ENCODE assay signal across 17 mouse cellular contexts in the genomic region with DNA sequence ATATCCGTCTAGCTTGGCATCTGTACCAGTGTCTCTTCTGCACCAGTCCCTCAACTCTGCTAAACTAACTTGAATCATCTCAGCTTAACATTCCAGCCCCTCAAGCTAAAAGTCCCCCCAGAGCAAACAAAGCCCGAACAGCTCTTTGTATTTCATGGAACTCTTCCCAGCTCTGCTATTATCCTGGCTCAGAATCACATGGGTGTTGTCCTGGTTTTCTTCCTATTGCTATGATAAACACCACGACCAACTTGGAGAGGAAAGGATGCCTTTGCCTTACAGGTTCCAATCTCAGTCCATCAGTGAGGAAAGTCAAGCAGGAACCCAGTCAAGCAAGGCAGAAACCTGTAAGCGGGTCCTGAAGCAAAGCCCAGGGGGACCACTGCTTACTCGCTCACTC. TPM values are rescaled to one million over a fixed set of nuclear protein-coding genes. Genes with fewer than 3 reads are reported as not detected.
DNase-seq lines count a peak whose midpoint lies in the region; ATAC-seq and TF ChIP-seq lines count a peak whose summit lies in the region.
"Had no signal": no experiment of that assay in that cellular context is flagged by ENCODE, and none has a peak within 500 bp of the region (broad histone marks: within the 10 kb centered on the region; RNA-seq: fewer than 3 reads in every experiment).

No protein-coding gene starts in this region.

- peak overlapping the region; percentile 56; the same call in 1 of the 2 replicates for H3K27ac ChIP-seq in layer of hippocampus, adult 2 months
- no peak overlapping the region for H3K27ac ChIP-seq in heart, postnatal 0 days (ENCODE audit: low read depth)
- H3K27ac ChIP-seq: liver, embryonic 13.5 days; neural tube, embryonic 12.5 days had no signal

- TF ChIP-seq CTCF in layer of hippocampus, adult 2 months (conservative IDR thresholded peaks at IDR 0.05), result no peak
- no peak for TF ChIP-seq CTCF in brain, embryonic 14.5 days (IDR thresholded peaks at IDR 0.05; ENCODE audit: borderline replicate concordance, extremely low read depth, insufficient read depth, insufficient read length)
- TF ChIP-seq CTCF in heart, postnatal 0 days (IDR thresholded peaks at IDR 0.05; ENCODE audit: low read depth), result no peak

- H3K27me3 ChIP-seq in heart, postnatal 0 days (ENCODE audit: control insufficient read depth, insufficient read depth, low read length), result no peaks in the 10 kb centered on the region
- H3K27me3 ChIP-seq: neural tube, embryonic 12.5 days had no signal

- no peak overlapping the region for H3K4me2 ChIP-seq in heart, postnatal 0 days (ENCODE audit: low read depth, low read length)
- H3K4me2 ChIP-seq: liver, embryonic 13.5 days; neural tube, embryonic 12.5 days had no signal

- TF ChIP-seq EP300 in heart, postnatal 0 days (IDR thresholded peaks at IDR 0.05; ENCODE audit: low read depth), result no peak

- no peaks in the 10 kb centered on the region for H3K9me3 ChIP-seq in heart, postnatal 0 days (replicated peaks; ENCODE audit: control insufficient read depth, low read length)
- H3K9me3 ChIP-seq: liver, embryonic 13.5 days; megakaryocyte, embryonic 14.5 days; neural tube, embryonic 12.5 days had no signal

- peaks cover 12% of the 10 kb centered on the region; the same call in 1 of the 2 replicates for H3K4me1 ChIP-seq in heart, postnatal 0 days (ENCODE audit: control insufficient read depth, insufficient read depth)
- H3K4me1 ChIP-seq: liver, embryonic 13.5 days had no signal

- ATAC-seq in heart, postnatal 0 days (ENCODE audit: insufficient read depth, low read depth), result no peak
- no peak for ATAC-seq in megakaryocyte, adult 5-6 weeks (ENCODE audit: poor library complexity, severe bottlenecking)

- 43% methylated on average over 5 of the region's 5 CpGs for WGBS in heart, postnatal 0 days

- no peak for DNase-seq in layer of hippocampus, adult 2 months (ENCODE audit: low spot score in 2 of 2)
- DNase-seq in layer of hippocampus, postnatal 25 days (ENCODE audit: extremely low spot score in 1 of 2, low spot score in 1 of 2), result no peak
- DNase-seq in brain, embryonic 14.5 days (ENCODE audit: low read depth), result peak; percentile 68
- peak; percentile 14 for DNase-seq in heart, postnatal 0 days (ENCODE audit: low spot score)
- DNase-seq in lung, postnatal 36 days, result peak; percentile 65
- no peak for DNase-seq in ovary, adult 18-20 months (ENCODE audit: low spot score)
- no peak for DNase-seq in adrenal gland, postnatal 36 days
- DNase-seq: adrenal gland, postnatal 10 days; gastrocnemius, postnatal 10 days; kidney, adult 9 months; liver, embryonic 13.5 days; thymus, adult 18-20 months had no signal

- H3K9ac ChIP-seq in heart, postnatal 0 days (replicated peaks; ENCODE audit: low read depth, low read length), result no peak overlapping the region
- H3K9ac ChIP-seq: liver, embryonic 13.5 days; neural tube, embryonic 12.5 days had no signal

- H3K4me3 ChIP-seq in layer of hippocampus, adult 2 months, result no peak overlapping the region
- no peak overlapping the region for H3K4me3 ChIP-seq in heart, postnatal 0 days (ENCODE audit: low read depth, low read length)
- H3K4me3 ChIP-seq: liver, embryonic 13.5 days; megakaryocyte, embryonic 14.5 days; neural tube, embryonic 12.5 days had no signal

- no peak for TF ChIP-seq POLR2A in brain, embryonic 14.5 days (IDR thresholded peaks at IDR 0.05; ENCODE audit: borderline replicate concordance, extremely low read depth, insufficient read depth, insufficient read length, poor library complexity, severe bottlenecking)

- H3K36me3 ChIP-seq in heart, postnatal 0 days (replicated peaks; ENCODE audit: control insufficient read depth, insufficient read depth, low read length), result no peaks in the 10 kb centered on the region
- H3K36me3 ChIP-seq: liver, embryonic 13.5 days; neural tube, embryonic 12.5 days had no signal

RNA-seq across cellular contexts. Expression of a gene that starts 20.1 kb away (rescaled TPM):
- under 1 TPM; 0.42 to 0.84 TPM for total RNA-seq in layer of hippocampus, adult 2 months (2021)
- under 1 TPM; 0.34 to 0.59 TPM for total RNA-seq in layer of hippocampus, postnatal 25 days (2021)
- polyA plus RNA-seq in brain, embryonic 14.5 days (2012; rRNA removed), result 1.4 and 1.6 TPM in 2 replicates
- total RNA-seq in heart, postnatal 0 days (2014; rRNA removed; ENCODE audit: low replicate concordance), result 0.23 TPM in 1 of 2 replicates, not detected in the other
- 0.36 and 0.56 TPM in 2 replicates for polyA plus RNA-seq in heart, postnatal 0 days (2015; fragmentation: Nextera tagmentation; extraction: Ambion mirVana)
- 1 to 10 TPM; 2.4 to 2.8 TPM for total RNA-seq in adrenal gland, postnatal 36 days (2021)
- total RNA-seq in megakaryocyte, adult 5-6 weeks (2015), result 0.07 TPM in 1 of 2 replicates, not detected in the other
- not detected in 2 replicates for total RNA-seq in megakaryocyte, adult 5-6 weeks (2017)

RNA-seq across cellular contexts. Expression of a gene that starts 20.2 kb away (rescaled TPM):
- not detected for total RNA-seq in layer of hippocampus, adult 2 months (2021)
- total RNA-seq in layer of hippocampus, postnatal 25 days (2021), result not detected
- 0.04 and 0.05 TPM in 2 replicates for polyA plus RNA-seq in brain, embryonic 14.5 days (2012; rRNA removed)
- not detected in 2 replicates for total RNA-seq in heart, postnatal 0 days (2014; rRNA removed; ENCODE audit: low replicate concordance)
- polyA plus RNA-seq in heart, postnatal 0 days (2015; fragmentation: Nextera tagmentation; extraction: Ambion mirVana), result not detected in 2 replicates
- not detected for total RNA-seq in adrenal gland, postnatal 36 days (2021)
- total RNA-seq in megakaryocyte, adult 5-6 weeks (2015), result not detected in 2 replicates
- not detected in 2 replicates for total RNA-seq in megakaryocyte, adult 5-6 weeks (2017)
- total RNA-seq: layer of hippocampus, adult 8-10 months; left cerebral cortex, postnatal 14 days had no signal
- polyA plus RNA-seq: liver, embryonic 13.5 days; neural tube, embryonic 12.5 days had no signal

RNA-seq across cellular contexts. Expression of a gene that starts 37.8 kb away (rescaled TPM):
- 10 to 100 TPM; 36.5 to 36.8 TPM for total RNA-seq in layer of hippocampus, adult 2 months (2021)
- 10 to 100 TPM; 26.7 to 33.7 TPM for total RNA-seq in layer of hippocampus, postnatal 25 days (2021)
- 62.7 and 89.6 TPM in 2 replicates for polyA plus RNA-seq in brain, embryonic 14.5 days (2012; rRNA removed)
- 12.9 and 19.8 TPM in 2 replicates for total RNA-seq in heart, postnatal 0 days (2014; rRNA removed; ENCODE audit: low replicate concordance)
- 37.8 and 42.3 TPM in 2 replicates for polyA plus RNA-seq in heart, postnatal 0 days (2015; fragmentation: Nextera tagmentation; extraction: Ambion mirVana)
- 10 to 100 TPM; 23.6 to 36.2 TPM for total RNA-seq in adrenal gland, postnatal 36 days (2021)
- total RNA-seq in megakaryocyte, adult 5-6 weeks (2015), result 2.5 and 2.9 TPM in 2 replicates
- total RNA-seq in megakaryocyte, adult 5-6 weeks (2017), result 6.5 and 13.4 TPM in 2 replicates

Comparison
In these comparisons a context has a peak if more than half of its experiments do, and no peak if none do; other contexts are left out.
1. DNase-seq: peak in brain, embryonic 14.5 days (single experiment), heart, postnatal 0 days (single experiment) and lung, postnatal 36 days (single experiment); none in layer of hippocampus, adult 2 months (0 of 2), layer of hippocampus, postnatal 25 days (0 of 2), ovary, adult 18-20 months (single experiment) and adrenal gland, postnatal 36 days (0 of 2).